Mouse (Mus musculus): ENCODE measurements around the gene Rgs18.
A peak's percentile ranks its signal among the peaks of the same experiment; 100 is the strongest.

The Rgs18 gene

DNA sequence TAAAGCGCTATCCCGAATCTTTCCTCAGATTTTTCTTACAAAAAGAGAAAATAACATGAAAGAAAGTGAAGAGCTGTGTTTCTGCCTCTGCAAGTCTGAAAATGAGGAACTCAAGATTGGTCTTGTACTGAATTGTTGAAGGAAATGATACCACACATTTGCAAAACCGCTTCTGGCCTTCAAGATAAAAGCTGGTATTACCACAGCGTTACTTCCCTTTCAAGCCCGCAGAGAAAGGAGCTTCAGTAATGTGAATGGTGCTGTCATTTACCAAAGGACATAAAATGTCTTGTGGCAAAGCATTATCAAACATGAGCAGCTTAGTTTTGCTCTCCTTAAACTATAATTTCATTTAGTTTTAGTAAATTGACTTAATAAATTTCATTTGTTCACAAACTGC, at the start of gene Rgs18:
Gene Rgs18, minus strand, starts transcription at position 105 of the 400 bp plus-strand sequence.
- no peak for DNase-seq (ENCODE audit: low spot score in 2 of 2)

DNA sequence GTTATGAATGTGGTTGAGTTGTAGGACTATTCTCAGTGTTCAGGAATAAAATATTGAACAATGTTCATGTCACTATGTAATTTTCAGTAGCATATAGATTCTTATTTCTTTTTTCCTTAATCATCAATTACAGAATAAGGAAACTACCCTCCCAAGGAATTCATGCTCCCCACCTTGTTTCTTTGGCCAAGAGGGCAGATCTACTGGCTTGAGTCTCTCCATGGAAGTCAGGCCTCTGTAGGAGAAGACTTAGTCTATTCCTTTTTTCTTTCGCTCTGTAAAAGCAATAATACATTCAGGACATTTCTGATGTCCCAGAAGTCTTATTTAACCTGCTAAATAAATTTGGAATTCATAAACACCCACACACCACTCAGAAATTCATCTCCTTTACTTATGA, 841 bp downstream of the Rgs18 start:
- DNase-seq (ENCODE audit: low spot score in 2 of 2): no peak

DNA sequence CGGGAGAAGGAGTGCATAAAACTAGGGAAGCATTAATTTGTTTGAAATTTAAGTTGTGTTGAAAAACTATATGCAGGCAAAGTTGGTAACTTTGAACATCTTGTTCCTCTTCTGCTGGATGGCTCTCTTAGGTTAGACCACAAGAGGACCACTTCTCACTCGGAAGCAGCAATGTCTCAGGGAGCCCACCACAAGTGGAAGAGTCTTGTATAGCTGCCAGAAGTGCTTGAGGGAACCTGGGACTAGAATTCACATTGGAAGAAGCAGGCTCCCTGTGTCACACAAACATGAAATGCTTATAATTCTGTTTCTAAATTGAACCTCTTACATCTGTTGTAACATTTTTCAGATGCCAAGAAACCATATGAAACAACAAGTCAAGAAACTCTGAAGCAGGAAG, 9.0 kb downstream of the Rgs18 start:
- DNase-seq (ENCODE audit: low spot score in 2 of 2): no peak

DNA sequence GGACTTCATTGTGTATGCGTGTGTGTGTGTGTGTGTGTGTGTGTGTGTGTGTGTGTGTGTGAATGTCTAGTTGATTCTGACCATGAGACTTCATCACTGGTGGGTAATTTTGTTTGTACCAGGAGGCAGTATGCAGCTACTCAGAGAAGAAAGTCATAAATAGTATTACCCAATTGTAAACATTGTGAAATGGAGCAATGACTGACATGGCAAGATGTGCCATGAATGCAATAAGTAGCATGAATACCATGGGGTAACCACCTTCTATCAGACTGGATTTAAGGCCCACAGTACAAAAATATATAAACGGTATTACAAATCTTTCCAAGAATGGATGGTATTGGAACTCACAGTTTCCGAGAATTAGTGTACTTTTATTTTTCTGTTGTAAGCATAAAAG, 14.4 kb downstream of the Rgs18 start:
- DNase-seq (ENCODE audit: low spot score in 2 of 2): no peak

DNA sequence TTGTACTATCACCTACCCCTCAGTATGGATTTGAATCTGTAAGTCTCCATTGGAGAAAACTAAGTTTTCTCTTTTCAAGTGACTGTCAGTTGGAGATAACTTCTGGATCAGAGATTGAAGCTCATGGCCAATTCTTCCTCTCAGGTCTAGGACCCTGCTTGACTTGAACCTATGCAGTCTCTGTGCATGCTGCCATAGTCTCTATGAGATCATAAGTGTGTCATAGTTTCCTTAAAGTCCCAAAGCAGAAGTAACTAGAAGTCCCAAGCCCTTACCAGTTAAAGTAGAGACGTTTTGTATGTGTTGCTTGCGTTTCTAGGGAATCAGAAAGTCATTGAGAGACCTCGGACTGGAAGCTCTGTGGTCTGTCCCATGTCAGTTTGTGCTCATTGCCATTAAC, 24.5 kb downstream of the Rgs18 start:
- DNase-seq (ENCODE audit: low spot score in 2 of 2): no peak

- peak in 1 of 2 experiments; percentile 7 for DNase-seq (ENCODE audit: low spot score in 2 of 2)
These were observed 29.1 kb downstream of the Rgs18 start for GRCm38 (mm10) chr1:144746182-144746581.

DNA sequence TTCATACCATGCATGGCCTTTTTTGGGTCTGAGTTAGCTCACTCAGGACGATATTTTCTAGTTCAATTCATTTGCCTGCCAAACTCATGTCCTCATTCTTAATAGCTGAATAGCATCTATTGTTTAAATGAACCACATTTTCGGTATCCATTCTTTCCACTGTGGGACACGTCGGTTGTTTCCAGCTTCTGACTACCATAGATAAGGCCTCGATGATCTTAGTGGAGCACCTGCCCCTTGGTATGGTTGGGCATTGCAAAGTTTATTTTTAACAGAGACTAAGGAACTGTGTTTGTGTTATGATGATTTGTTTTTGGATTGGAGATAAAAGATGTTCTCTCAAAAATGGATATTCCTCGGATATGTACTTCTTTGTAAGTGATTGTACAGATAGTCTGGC, 37.5 kb downstream of the Rgs18 start:
- no peak for DNase-seq (ENCODE audit: low spot score in 2 of 2)

DNA sequence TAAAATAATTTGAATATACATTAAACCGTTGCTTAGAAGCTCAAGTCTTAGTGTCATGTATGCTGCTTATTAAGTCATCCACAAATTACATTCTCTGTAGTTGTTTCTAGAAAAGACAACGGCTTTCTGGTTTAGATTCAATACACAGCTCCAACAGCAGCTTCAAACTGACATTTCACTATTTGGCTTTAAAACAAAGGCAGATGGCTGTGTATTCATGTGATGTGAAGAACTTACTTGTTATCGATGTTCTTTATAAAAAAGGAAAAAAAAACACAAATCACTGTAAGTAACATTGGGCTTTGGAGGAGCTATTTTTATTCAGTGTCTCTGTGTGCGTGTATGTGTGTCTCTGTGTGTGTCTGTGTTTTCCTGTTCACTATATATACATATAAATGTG, 54.5 kb downstream of the Rgs18 start:
- no peak for DNase-seq (ENCODE audit: low spot score in 2 of 2)

DNA sequence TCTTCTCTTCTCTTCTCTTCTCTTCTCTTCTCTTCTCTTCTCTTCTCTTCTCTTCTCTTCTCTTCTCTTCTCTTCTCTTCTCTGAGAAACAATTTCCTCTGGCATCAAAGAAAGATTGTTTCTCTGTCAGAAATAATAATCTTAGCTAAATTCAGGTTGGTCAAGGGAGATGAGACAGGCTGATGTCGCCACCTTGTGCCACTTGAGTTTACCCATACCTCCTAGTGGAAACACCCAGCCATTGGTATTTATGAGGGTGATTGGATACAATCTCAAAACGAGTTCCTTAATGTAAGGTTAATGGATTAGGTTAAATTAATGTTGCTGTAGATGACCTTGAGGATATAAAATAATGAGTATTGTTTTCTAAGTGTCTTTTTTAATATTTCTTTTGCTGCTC, 70.9 kb downstream of the Rgs18 start:
- no peak for DNase-seq (ENCODE audit: low spot score in 2 of 2)
